22 mouse cellular contexts compared by ENCODE assay signal in genomic region chr3:109995663-109996024, GRCm38 (mm10).
DNase-seq lines count a peak whose midpoint lies in the region; ATAC-seq and TF ChIP-seq lines count a peak whose summit lies in the region.
"Had no signal": no experiment of that assay in that cellular context is flagged by ENCODE, and none has a peak within 500 bp of the region (broad histone marks: within the 10 kb centered on the region; RNA-seq: fewer than 3 reads in every experiment).

No protein-coding gene starts in this region.

- TF ChIP-seq EP300 in lung, postnatal 0 days (IDR thresholded peaks at IDR 0.05): no peak

- H3K4me1 ChIP-seq in hindbrain, embryonic 10.5 days (replicated peaks): peaks cover 22% of the 10 kb centered on the region
- H3K4me1 ChIP-seq in hindbrain, embryonic 11.5 days (replicated peaks; ENCODE audit: control insufficient read depth, insufficient read depth, low read length): no peaks in the 10 kb centered on the region
- no peaks in the 10 kb centered on the region for H3K4me1 ChIP-seq in lung, postnatal 0 days (ENCODE audit: insufficient read depth, low read depth, low read length)
- H3K4me1 ChIP-seq: kidney, embryonic 15.5 days; limb, embryonic 13.5 days; lung, embryonic 15.5 days had no signal

- TF ChIP-seq CTCF in lung, postnatal 0 days (IDR thresholded peaks at IDR 0.05): no peak

- H3K9ac ChIP-seq in hindbrain, embryonic 11.5 days (ENCODE audit: low read depth, low read length): no peak overlapping the region
- H3K9ac ChIP-seq in lung, postnatal 0 days (replicated peaks; ENCODE audit: low read depth): no peak overlapping the region
- H3K9ac ChIP-seq: kidney, embryonic 15.5 days; limb, embryonic 13.5 days; liver, embryonic 14.5 days; lung, embryonic 15.5 days; neural tube, embryonic 12.5 days had no signal

- H3K4me2 ChIP-seq in hindbrain, embryonic 11.5 days (replicated peaks; ENCODE audit: low read depth, low read length): no peak overlapping the region
- no peak overlapping the region for H3K4me2 ChIP-seq in lung, postnatal 0 days (replicated peaks; ENCODE audit: low read depth, low read length)
- H3K4me2 ChIP-seq: kidney, embryonic 15.5 days; limb, embryonic 13.5 days; lung, embryonic 15.5 days had no signal

- WGBS in hindbrain, embryonic 10.5 days: 51% methylated on average over 4 of the region's 4 CpGs
- 46% methylated on average over 4 of the region's 4 CpGs for whole genome bisulfite sequencing in hindbrain, embryonic 11.5 days
- WGBS in lung, postnatal 0 days: 68% methylated on average over 4 of the region's 4 CpGs

- no peaks in the 10 kb centered on the region for H3K27me3 ChIP-seq in hindbrain, embryonic 10.5 days (ENCODE audit: insufficient read depth, poor library complexity, severe bottlenecking)
- H3K27me3 ChIP-seq in hindbrain, embryonic 11.5 days (ENCODE audit: control insufficient read depth, insufficient read depth, low read length): no peaks in the 10 kb centered on the region
- H3K27me3 ChIP-seq in lung, postnatal 0 days (replicated peaks; ENCODE audit: insufficient read depth, low read length): no peaks in the 10 kb centered on the region
- H3K27me3 ChIP-seq: kidney, embryonic 15.5 days; limb, embryonic 13.5 days; lung, embryonic 15.5 days; neural tube, embryonic 12.5 days had no signal

- no peaks in the 10 kb centered on the region for H3K9me3 ChIP-seq in hindbrain, embryonic 10.5 days
- H3K9me3 ChIP-seq in hindbrain, embryonic 11.5 days (ENCODE audit: control insufficient read depth, low read length): no peaks in the 10 kb centered on the region
- H3K9me3 ChIP-seq in lung, postnatal 0 days (ENCODE audit: low read length): no peaks in the 10 kb centered on the region
- H3K9me3 ChIP-seq: kidney, embryonic 15.5 days; limb, embryonic 13.5 days; lung, embryonic 15.5 days; neural tube, embryonic 12.5 days had no signal

- DNase-seq in cerebellum, adult 8-10 months: peak; percentile 19
- DNase-seq in cerebellum, postnatal 10 days: no peak
- no peak for DNase-seq in hindbrain, embryonic 10.5 days (ENCODE audit: low spot score)
- no peak for DNase-seq in hindbrain, embryonic 11.5 days (ENCODE audit: low spot score)
- DNase-seq in retina, embryonic 14.5 days (ENCODE audit: low spot score): peak; percentile 18
- no peak for DNase-seq in retina, postnatal 1 day
- DNase-seq in lung, postnatal 0 days (ENCODE audit: low spot score): no peak
- DNase-seq: adrenal gland, postnatal 14 days; gastrocnemius, postnatal 25 days; heart, adult 2 months; kidney, postnatal 4 days; right cerebral cortex, postnatal 14 days; spleen, adult 18-20 months; thymus, postnatal 25 days had no signal

- no peak; the same call in 1 of the 2 replicates for ATAC-seq in hindbrain, embryonic 11.5 days (ENCODE audit: low FRiP score)
- no peak for ATAC-seq in lung, postnatal 0 days
- ATAC-seq: intestine, postnatal 0 days had no signal

- no peak overlapping the region for H3K4me3 ChIP-seq in hindbrain, embryonic 10.5 days
- H3K4me3 ChIP-seq in hindbrain, embryonic 11.5 days (ENCODE audit: low read depth, low read length): no peak overlapping the region
- no peak overlapping the region for H3K4me3 ChIP-seq in lung, postnatal 0 days (ENCODE audit: low read depth, low read length)
- H3K4me3 ChIP-seq: heart, adult 2 months; kidney, embryonic 15.5 days; limb, embryonic 13.5 days; lung, embryonic 15.5 days; neural tube, embryonic 12.5 days had no signal

- H3K36me3 ChIP-seq in hindbrain, embryonic 10.5 days: no peaks in the 10 kb centered on the region
- no peaks in the 10 kb centered on the region for H3K36me3 ChIP-seq in hindbrain, embryonic 11.5 days (ENCODE audit: control insufficient read depth, insufficient read depth, low read length)
- H3K36me3 ChIP-seq in lung, postnatal 0 days (ENCODE audit: insufficient read depth, low read length): no peaks in the 10 kb centered on the region
- H3K36me3 ChIP-seq: G1E; kidney, embryonic 15.5 days; limb, embryonic 13.5 days; lung, embryonic 15.5 days; neural tube, embryonic 12.5 days had no signal

- H3K27ac ChIP-seq in hindbrain, embryonic 10.5 days: peak overlapping the region; percentile 63
- no peak overlapping the region for H3K27ac ChIP-seq in hindbrain, embryonic 11.5 days (ENCODE audit: low read depth, low read length)
- no peak overlapping the region for H3K27ac ChIP-seq in lung, postnatal 0 days (ENCODE audit: low read length)
- H3K27ac ChIP-seq: heart, adult 2 months; kidney, embryonic 15.5 days; limb, embryonic 13.5 days; liver, embryonic 14.5 days; lung, embryonic 15.5 days; macrophage; neural tube, embryonic 12.5 days had no signal

Comparison
In these comparisons a context has a peak if more than half of its experiments do, and no peak if none do; other contexts are left out.
1. DNase-seq: peak in cerebellum, adult 8-10 months (single experiment) and retina, embryonic 14.5 days (single experiment); none in cerebellum, postnatal 10 days (0 of 2), hindbrain, embryonic 10.5 days (single experiment), hindbrain, embryonic 11.5 days (single experiment), retina, postnatal 1 day (single experiment) and lung, postnatal 0 days (single experiment).